Mouse (Mus musculus) intestine, embryonic 14.5 days (tissue): ENCODE data around the gene Trim30b. TPM values are rescaled to one million over a fixed set of nuclear protein-coding genes. Genes with fewer than 3 reads are reported as not detected.

Experiments used
- polyA plus RNA-seq: library from polyadenylated mRNA; unstranded; fragments of >200 nt; fragmentation: Nextera tagmentation; extraction: Ambion mirVana; gene quantifications from 2 replicates; pipeline ENCODE4 v1.2.1, GENCODE M21; 2014

Trim30b gene
- polyA plus RNA-seq, 1 experiment from 2014 or later, result 0.14 TPM

Other genes starting within 250 kb of the Trim30b start
- not detected in 2 replicates for gene Ubqln5, start 240.1 kb downstream of the Trim30b start, polyA plus RNA-seq
- not detected in 2 replicates for gene Olfr643, start 232.5 kb downstream of the Trim30b start, polyA plus RNA-seq
- gene Ubqln3, start 226.6 kb downstream of the Trim30b start, polyA plus RNA-seq, result not detected in 2 replicates
- not detected in 2 replicates for gene Ubqlnl, start 219.3 kb downstream of the Trim30b start, polyA plus RNA-seq
- not detected in 2 replicates for gene Olfm5, start 205.1 kb downstream of the Trim30b start, polyA plus RNA-seq
- gene Olfr648, start 186.5 kb downstream of the Trim30b start, polyA plus RNA-seq, result 0.32 and 0.36 TPM in 2 replicates
- gene Olfr649, start 173.9 kb downstream of the Trim30b start, polyA plus RNA-seq, result not detected in 2 replicates
- 1.6 TPM in 2 replicates for gene Trim6, start 151.1 kb downstream of the Trim30b start, polyA plus RNA-seq
- gene Trim34a, start 125.4 kb downstream of the Trim30b start, polyA plus RNA-seq, result 1.5 and 1.9 TPM in 2 replicates
- gene Trim5, start 81.8 kb downstream of the Trim30b start, polyA plus RNA-seq, result 0.12 and 0.31 TPM in 2 replicates
- 3.7 and 5.2 TPM in 2 replicates for gene Trim12a, start 54.4 kb downstream of the Trim30b start, polyA plus RNA-seq
- not detected in 2 replicates for gene Trim34b, start 40.4 kb downstream of the Trim30b start, polyA plus RNA-seq
- gene Trim12c, start 16.5 kb downstream of the Trim30b start, polyA plus RNA-seq, result 1.6 TPM in 2 replicates
- gene Trim30c, start 31.0 kb upstream of the Trim30b start, polyA plus RNA-seq, result 0.16 and 0.20 TPM in 2 replicates
- gene Trim30a, start 95.3 kb upstream of the Trim30b start, polyA plus RNA-seq, result 1.5 TPM in 2 replicates
- gene Trim30d, start 138.0 kb upstream of the Trim30b start, polyA plus RNA-seq, result 0.49 and 1.1 TPM in 2 replicates
- gene Olfr651, start 180.2 kb upstream of the Trim30b start, polyA plus RNA-seq, result not detected in 2 replicates
- not detected in 2 replicates for gene Olfr652, start 191.0 kb upstream of the Trim30b start, polyA plus RNA-seq
- gene Olfr653, start 207.4 kb upstream of the Trim30b start, polyA plus RNA-seq, result 0.05 TPM in 1 of 2 replicates, not detected in the other
- gene Olfr654, start 217.1 kb upstream of the Trim30b start, polyA plus RNA-seq, result not detected in 2 replicates
- gene Olfr655, start 231.9 kb upstream of the Trim30b start, polyA plus RNA-seq, result not detected in 2 replicates
- gene Olfr656, start 244.1 kb upstream of the Trim30b start, polyA plus RNA-seq, result not detected in 2 replicates